Mouse (Mus musculus) small intestine, adult 2 months (tissue): ENCODE measurements around the gene Thap12.

Source experiments
- CTCF ChIP-seq: fragments of 200-500 bp; IDR thresholded peaks from 2 replicates; pipeline ENCODE4 v1.5.1; 2012; ENCODE audit warnings: low read depth, mild to moderate bottlenecking, control low read depth, inconsistent platforms, low read length, moderate library complexity, mixed read lengths; ENCODE audit not compliant: insufficient replicate concordance, insufficient read length; ENCODE audit errors: extremely low read depth
- POLR2A ChIP-seq: fragments of 200-500 bp; IDR thresholded peaks from 2 replicates; pipeline ENCODE4 v1.6.1; 2012; ENCODE audit warnings: low read depth, mild to moderate bottlenecking, control low read depth, inconsistent platforms, low read length, moderate library complexity

GRCm38 (mm10) chr7:98692761-98693546 is 9.9 kb upstream of the Thap12 start:
- TF ChIP-seq CTCF = no peak
- TF ChIP-seq POLR2A = no peak
